Mouse (Mus musculus): ENCODE results near the gene Pnp2.

Pnp2 gene

GRCm38 (mm10) chr14:51009572-51009971, 53.8 kb downstream of the Pnp2 start:
- no peak for DNase-seq (ENCODE audit: low spot score)
